Mouse (Mus musculus) heart, embryonic 11.5 days (tissue): ENCODE results near the gene Atxn7l3. TPM values are rescaled to one million over a fixed set of nuclear protein-coding genes. Genes with fewer than 3 reads are reported as not detected.

Source experiments
- ATAC-seq: fragments of 200-750 bp; cut with Nextera tagmentation; replicated peaks from 2 replicates; pipeline ENCODE4 v1.8.0; 2017; ENCODE audit warnings: moderate library complexity; ENCODE audit not compliant: insufficient number of reproducible peaks, low FRiP score, low TSS enrichment
- H3K27ac ChIP-seq: fragments of 300-500 bp; sonication (generic); 2 replicates; pipeline ENCODE4 v1.5.1; 2014; ENCODE audit warnings: mild to moderate bottlenecking, low read depth, low read length
- H3K27me3 ChIP-seq: fragments of 300-500 bp; sonication (generic); 2 replicates; pipeline ENCODE4 v1.6.1; 2014; ENCODE audit warnings: mild to moderate bottlenecking, low read length, mixed read lengths; ENCODE audit not compliant: control insufficient read depth, insufficient read depth
- H3K36me3 ChIP-seq: fragments of 300-500 bp; sonication (generic); 2 replicates; pipeline ENCODE4 v1.6.1; 2014; ENCODE audit warnings: mild to moderate bottlenecking, low read length, moderate library complexity, mixed read lengths; ENCODE audit not compliant: control insufficient read depth, insufficient read depth
- H3K4me1 ChIP-seq: fragments of 300-500 bp; sonication (generic); 2 replicates; pipeline ENCODE4 v1.6.1; 2014; ENCODE audit warnings: low read length; ENCODE audit not compliant: control insufficient read depth, insufficient read depth
- H3K4me2 ChIP-seq: fragments of 300-500 bp; sonication (generic); 2 replicates; pipeline ENCODE4 v1.6.1; 2014; ENCODE audit warnings: mild to moderate bottlenecking, moderate library complexity
- H3K4me3 ChIP-seq: fragments of 300-500 bp; sonication (generic); 2 replicates; pipeline ENCODE4 v1.5.1; 2014; ENCODE audit warnings: low read depth, low read length
- H3K9ac ChIP-seq: fragments of 300-500 bp; sonication (generic); 2 replicates; pipeline ENCODE4 v1.6.1; 2014; ENCODE audit warnings: mild to moderate bottlenecking, low read depth, low read length, moderate library complexity
- H3K9me3 ChIP-seq: fragments of 300-500 bp; sonication (generic); replicated peaks from 2 replicates; pipeline ENCODE4 v1.6.1; 2016; ENCODE audit warnings: low read length; ENCODE audit not compliant: control insufficient read depth
- WGBS: fragments of 180-500 bp; shearing (Covaris S2); extraction: QIAGEN DNeasy Blood & Tissue Kit; methylation state at CpG from one replicate; pipeline ENCODE4 v1.1.7; 2014; ENCODE audit not compliant: insufficient replicate concordance; 5-methylcytosine and 5-hydroxymethylcytosine counted together
- polyA plus RNA-seq: library from polyadenylated mRNA; unstranded; fragments of >200 nt; fragmentation: Nextera tagmentation; extraction: Ambion mirVana; gene quantifications from 2 replicates; pipeline ENCODE4 v1.2.1, GENCODE M21; 2014

Gene Atxn7l3
- polyA plus RNA-seq, 1 experiment from 2014 or later = 12.0 TPM

- H3K9ac ChIP-seq = peak overlapping the region; percentile 100
- no peaks in the 10 kb centered on the region for H3K27me3 ChIP-seq
- no peaks in the 10 kb centered on the region for H3K9me3 ChIP-seq
- peak overlapping the region; percentile 99 for H3K27ac ChIP-seq
- ATAC-seq = peak; percentile 41
- peak overlapping the region; percentile 100 for H3K4me3 ChIP-seq
- peaks cover 17% of the 10 kb centered on the region for H3K4me1 ChIP-seq
- peak overlapping the region; percentile 75 for H3K4me2 ChIP-seq
- peaks cover 25% of the 10 kb centered on the region for H3K36me3 ChIP-seq
- whole genome bisulfite sequencing = under 1% methylated on average over 55 of the region's 80 CpGs
Measured at GRCm38 (mm10) chr11:102316572-102317297, 20.3 kb upstream of the Atxn7l3 start.

GRCm38 (mm10) chr11:102315690-102316571 is 19.5 kb upstream of the Atxn7l3 start:
- Histone ChIP-seq H3K27ac (peak overlapping the region; percentile 99), H3K9ac (peak overlapping the region; percentile 100), H3K36me3 (peaks cover 25% of the 10 kb centered on the region), H3K4me2 (peak overlapping the region; percentile 75), H3K27me3 (no peaks in the 10 kb centered on the region), H3K4me3 (peak overlapping the region; percentile 100), H3K4me1 (peaks cover 23% of the 10 kb centered on the region), H3K9me3 (no peaks in the 10 kb centered on the region)
- ATAC-seq = no peak
- WGBS = 19% methylated on average over 14 of the region's 14 CpGs

GRCm38 (mm10) chr11:102314321-102314720 is 17.9 kb upstream of the Atxn7l3 start:
- ATAC-seq = no peak
- no peak overlapping the region for H3K27ac ChIP-seq
- 87% methylated on average over 12 of the region's 12 CpGs for WGBS
- no peak overlapping the region for H3K4me2 ChIP-seq
- no peak overlapping the region for H3K4me3 ChIP-seq
- H3K27me3 ChIP-seq = no peaks in the 10 kb centered on the region
- peaks cover 25% of the 10 kb centered on the region for H3K36me3 ChIP-seq
- H3K9me3 ChIP-seq = no peaks in the 10 kb centered on the region
- no peak overlapping the region for H3K9ac ChIP-seq
- H3K4me1 ChIP-seq = peaks cover 25% of the 10 kb centered on the region

GRCm38 (mm10) chr11:102312586-102312985 is 16.2 kb upstream of the Atxn7l3 start:
- Histone ChIP-seq H3K27me3 (no peaks in the 10 kb centered on the region), H3K36me3 (peaks cover 30% of the 10 kb centered on the region), H3K9me3 (no peaks in the 10 kb centered on the region), H3K4me2 (no peak overlapping the region), H3K4me3 (no peak overlapping the region), H3K9ac (no peak overlapping the region), H3K4me1 (peaks cover 30% of the 10 kb centered on the region), H3K27ac (no peak overlapping the region)
- no peak for ATAC-seq
- 84% methylated on average over 6 of the region's 6 CpGs for WGBS

GRCm38 (mm10) chr11:102311966-102312365 is 15.5 kb upstream of the Atxn7l3 start:
- WGBS = 86% methylated on average over 4 of the region's 4 CpGs
- Histone ChIP-seq H3K4me3 (no peak overlapping the region; the same call in 1 of the 2 replicates), H3K4me2 (no peak overlapping the region), H3K9me3 (no peaks in the 10 kb centered on the region), H3K36me3 (peaks cover 36% of the 10 kb centered on the region), H3K9ac (0 out of 2 replicates have a peak overlapping the region, but pooled peaks have one; percentile 10), H3K4me1 (peaks cover 30% of the 10 kb centered on the region), H3K27me3 (no peaks in the 10 kb centered on the region), H3K27ac (no peak overlapping the region)
- ATAC-seq = no peak

GRCm38 (mm10) chr11:102310768-102311695 is 14.6 kb upstream of the Atxn7l3 start:
- peaks cover 27% of the 10 kb centered on the region for H3K4me1 ChIP-seq
- 41% methylated on average over 38 of the region's 38 CpGs for WGBS
- no peaks in the 10 kb centered on the region for H3K9me3 ChIP-seq
- H3K27ac ChIP-seq = no peak overlapping the region
- ATAC-seq = no peak
- peak overlapping the region; percentile 6; the same call in 1 of the 2 replicates for H3K4me3 ChIP-seq
- H3K27me3 ChIP-seq = no peaks in the 10 kb centered on the region
- H3K4me2 ChIP-seq = peak overlapping the region; percentile 25
- H3K9ac ChIP-seq = peak overlapping the region; percentile 29; the same call in 1 of the 2 replicates
- peaks cover 44% of the 10 kb centered on the region for H3K36me3 ChIP-seq

GRCm38 (mm10) chr11:102309821-102310617 is 13.6 kb upstream of the Atxn7l3 start:
- no peaks in the 10 kb centered on the region for H3K9me3 ChIP-seq
- peaks cover 44% of the 10 kb centered on the region for H3K36me3 ChIP-seq
- no peaks in the 10 kb centered on the region for H3K27me3 ChIP-seq
- ATAC-seq = no peak
- H3K9ac ChIP-seq = peak overlapping the region; percentile 58
- H3K27ac ChIP-seq = no peak overlapping the region
- peak overlapping the region; percentile 40 for H3K4me3 ChIP-seq
- peaks cover 18% of the 10 kb centered on the region for H3K4me1 ChIP-seq
- WGBS = 85% methylated on average over 22 of the region's 22 CpGs
- peak overlapping the region; percentile 75 for H3K4me2 ChIP-seq
